Mouse (Mus musculus): ENCODE results near the gene Sh3glb1. TPM values are rescaled to one million over a fixed set of nuclear protein-coding genes. Genes with fewer than 3 reads are reported as not detected.

Sh3glb1 gene
- total RNA-seq, 4 experiments from 2014 or later = 57.9 to 72.0 (median 62.5) TPM

DNA sequence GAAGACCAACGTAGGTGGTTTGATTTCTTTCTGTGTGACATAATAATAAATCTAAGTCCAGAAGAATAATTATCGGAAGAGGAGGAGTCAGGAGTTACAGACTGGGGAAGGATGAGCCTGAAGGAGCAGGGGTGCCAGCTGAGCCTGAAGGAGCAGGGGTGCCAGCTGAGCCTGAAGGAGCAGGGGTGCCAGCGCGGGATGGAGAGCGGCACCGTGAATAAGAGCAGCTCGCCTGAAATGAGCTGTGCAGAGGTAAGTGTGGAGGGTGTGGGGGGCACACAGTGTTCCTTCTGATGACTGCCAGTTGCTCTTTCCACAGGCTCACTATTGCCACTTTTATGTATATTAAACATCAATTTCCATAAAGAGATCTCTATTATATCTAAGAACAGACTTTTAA lies 5.1 kb downstream of the Sh3glb1 start:
- no peak for DNase-seq (ENCODE audit: low spot score in 2 of 2)

DNA sequence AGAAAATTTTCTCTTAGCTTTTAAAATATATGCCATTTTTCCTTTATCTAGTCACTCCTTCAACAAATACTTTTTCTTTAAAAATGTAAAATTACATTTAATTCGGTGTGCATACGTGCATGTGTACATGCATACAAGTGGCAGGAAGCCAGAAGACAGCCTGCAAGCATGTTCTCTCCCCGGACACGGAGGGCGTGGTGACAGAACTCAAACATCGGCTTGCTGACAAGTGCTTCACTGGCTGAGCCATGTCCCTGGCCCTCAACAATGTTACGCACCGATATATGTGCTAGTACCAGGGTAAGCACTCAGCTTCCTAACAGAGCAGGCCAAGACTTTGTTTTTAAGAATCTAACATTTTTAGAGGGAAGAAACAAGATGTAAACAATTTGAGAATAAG lies 5.5 kb downstream of the Sh3glb1 start:
- DNase-seq (ENCODE audit: low spot score in 2 of 2) = no peak

DNA sequence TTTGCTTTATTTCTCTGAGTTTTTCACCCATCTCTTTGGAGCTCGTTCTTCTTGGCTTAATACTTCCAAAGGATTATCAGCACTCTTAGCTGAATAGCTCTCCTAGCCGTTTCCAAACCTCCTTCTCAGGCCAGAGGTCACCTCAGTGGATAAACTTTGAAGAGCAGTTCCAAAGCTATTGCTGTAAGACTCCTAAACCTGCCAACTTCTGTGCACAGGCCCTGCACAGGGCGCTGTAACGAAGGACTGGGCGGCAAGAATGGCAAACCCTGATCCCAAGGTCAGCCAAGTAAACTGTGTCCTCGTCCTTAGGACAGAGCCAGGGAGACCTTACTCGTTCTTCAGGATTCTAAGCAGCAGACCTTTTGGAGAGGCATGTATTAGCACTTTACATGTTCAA lies 6.0 kb downstream of the Sh3glb1 start:
- no peak for DNase-seq (ENCODE audit: low spot score in 2 of 2)

DNA sequence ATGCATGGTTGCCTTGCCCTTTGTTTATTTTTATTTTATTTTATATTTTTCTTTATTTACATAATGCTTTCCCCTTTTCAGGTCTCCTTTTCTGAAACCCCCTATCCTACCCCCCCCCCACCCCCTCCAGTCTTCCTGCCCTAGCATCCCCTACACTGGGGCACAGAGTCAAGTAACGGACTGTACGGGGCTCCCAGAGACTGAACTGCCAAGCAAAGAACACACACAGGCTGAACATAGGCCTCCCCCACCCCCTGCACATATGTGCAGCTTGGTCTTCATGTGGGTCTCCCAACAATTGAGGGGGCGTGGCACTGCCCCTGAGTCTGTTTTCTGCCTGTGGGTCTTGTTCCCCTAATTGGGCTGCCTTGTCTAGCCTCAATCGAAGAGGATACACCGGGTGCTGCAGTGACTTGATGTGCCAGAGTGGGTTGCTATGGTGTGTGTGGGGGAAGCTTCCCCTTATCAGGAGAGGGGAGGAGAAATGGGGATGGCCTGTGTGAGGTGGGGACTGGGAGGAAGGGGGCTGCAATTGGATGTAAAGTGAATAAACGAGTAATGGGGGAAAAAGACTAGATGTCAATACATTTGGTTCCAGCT lies 8.4 kb downstream of the Sh3glb1 start:
- DNase-seq (ENCODE audit: low spot score in 2 of 2) = no peak

DNA sequence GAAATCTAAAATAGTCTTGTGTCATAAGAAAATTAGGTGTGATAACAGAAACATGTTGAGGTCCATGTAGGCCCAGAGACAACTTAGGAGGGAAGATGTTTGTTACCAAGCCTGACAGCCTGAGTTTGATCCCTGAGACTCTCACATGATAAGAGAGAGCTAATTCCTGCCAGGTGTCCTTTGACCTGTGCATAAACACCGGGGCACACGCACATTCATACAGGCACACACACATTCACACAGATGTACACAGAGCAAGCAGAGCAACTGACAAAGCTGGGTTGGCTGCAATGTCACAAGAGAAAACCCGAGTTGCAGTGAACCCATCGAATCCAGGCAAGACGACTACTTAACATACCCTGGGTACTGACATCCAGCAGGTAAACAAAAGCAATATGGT lies 11.5 kb downstream of the Sh3glb1 start:
- no peak for DNase-seq (ENCODE audit: low spot score in 2 of 2)

DNA sequence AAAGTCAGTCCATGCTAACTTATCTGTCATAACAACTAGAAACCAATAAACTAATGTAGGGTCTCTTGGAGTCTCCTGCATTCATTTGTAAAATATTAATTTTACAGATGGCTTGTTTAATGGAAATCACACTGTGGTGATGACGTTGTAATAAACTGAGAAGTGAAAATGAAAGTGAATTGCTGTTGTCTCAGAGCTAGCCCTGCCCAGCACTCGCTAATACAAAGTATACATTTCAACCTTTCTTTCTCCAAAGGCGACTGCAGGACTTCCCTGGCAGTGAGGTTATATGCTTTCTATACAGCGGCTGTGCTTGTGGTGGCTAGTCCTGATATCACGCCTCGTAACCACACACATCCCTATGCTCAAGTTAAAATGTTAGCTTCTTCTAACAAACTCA lies 16.2 kb downstream of the Sh3glb1 start:
- no peak for DNase-seq (ENCODE audit: low spot score in 2 of 2)

DNA sequence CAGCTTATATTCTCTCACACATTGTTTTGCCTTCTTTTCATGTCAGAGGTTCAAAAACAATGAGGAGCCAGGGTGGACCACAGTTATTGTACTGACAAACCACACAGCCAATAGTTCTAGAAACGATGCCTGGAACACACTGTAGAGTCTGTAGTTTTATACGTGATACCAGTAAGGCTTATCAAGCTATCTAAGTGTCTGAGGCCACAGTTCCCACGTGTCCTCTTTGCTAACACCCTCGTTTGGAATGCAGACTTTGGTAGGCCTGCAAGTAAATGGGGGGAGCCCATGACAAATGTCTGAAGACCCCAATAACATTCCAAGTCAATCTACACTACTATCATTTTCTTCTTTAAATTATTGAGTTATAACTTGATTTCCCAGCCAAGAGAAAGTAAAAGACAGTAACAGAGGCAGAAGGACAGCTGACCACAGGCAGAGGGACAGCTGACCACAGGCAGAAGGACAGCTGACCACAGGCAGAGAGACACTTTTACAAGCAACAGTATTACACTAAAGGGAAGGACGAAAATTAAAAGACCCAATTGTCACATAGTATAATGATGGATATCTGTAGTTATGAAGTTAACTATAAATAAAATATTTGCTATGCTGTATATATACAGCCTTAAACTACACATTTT lies 21.2 kb downstream of the Sh3glb1 start:
- no peak for DNase-seq (ENCODE audit: low spot score in 2 of 2)

DNA sequence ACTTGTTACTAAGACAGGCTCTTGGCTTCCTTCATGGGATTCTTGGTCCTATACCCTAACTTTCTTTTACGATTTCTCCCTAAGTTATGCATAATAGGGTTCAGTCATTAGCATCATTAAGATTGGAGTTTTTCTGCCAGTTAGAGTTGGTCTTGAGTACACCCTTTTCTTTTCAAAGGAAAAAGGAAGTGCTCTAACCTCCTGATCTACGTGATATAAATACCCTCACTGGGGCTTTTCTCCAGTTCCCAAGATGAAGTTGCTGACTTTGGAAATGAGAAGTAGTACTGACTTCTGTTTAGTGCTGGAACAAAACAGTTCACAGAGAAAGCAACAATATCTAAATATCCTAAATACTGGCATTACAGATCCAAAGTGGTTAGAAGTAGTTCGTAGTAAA lies 22.2 kb downstream of the Sh3glb1 start:
- DNase-seq (ENCODE audit: low spot score in 2 of 2) = no peak

DNA sequence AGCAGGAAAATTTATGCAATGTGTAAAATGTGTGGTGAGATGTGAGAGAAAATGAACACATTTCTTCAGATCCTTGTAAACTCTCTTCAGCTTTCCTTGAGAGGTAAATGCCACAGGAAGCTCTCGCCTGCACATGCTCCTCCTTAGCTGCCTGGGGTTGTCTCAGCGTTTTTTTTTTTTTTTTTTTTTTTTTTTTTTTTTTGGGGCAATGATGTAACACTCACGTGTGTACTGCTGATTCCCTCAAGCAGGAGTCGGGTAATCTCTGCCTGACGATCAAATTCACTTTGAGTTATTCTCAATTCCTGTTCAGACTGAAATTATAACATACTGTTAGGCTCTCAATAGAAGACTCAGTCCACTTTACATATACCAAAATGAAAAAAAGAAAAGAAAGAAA lies 23.0 kb downstream of the Sh3glb1 start:
- DNase-seq (ENCODE audit: low spot score in 2 of 2) = no peak

DNA sequence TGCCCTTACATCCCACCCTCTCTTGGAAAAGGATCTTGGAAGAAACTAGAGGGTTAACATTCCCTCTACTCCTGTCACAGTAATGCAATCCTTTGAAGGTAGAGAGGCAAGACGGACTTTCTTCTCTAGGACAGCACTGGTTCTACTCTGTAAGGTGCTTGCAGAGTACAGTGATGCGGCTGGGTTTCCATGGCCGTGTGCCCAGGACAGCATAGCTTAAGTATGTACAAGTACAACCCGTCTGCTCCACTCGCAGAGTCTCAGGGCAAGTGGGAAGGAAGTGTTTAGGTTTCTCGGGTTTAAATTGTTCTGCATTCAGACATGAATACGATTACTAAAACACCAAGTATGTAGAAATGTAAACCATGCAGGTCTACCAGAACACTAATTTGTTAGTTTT lies 25.2 kb downstream of the Sh3glb1 start:
- DNase-seq (ENCODE audit: low spot score in 2 of 2) = no peak

DNA sequence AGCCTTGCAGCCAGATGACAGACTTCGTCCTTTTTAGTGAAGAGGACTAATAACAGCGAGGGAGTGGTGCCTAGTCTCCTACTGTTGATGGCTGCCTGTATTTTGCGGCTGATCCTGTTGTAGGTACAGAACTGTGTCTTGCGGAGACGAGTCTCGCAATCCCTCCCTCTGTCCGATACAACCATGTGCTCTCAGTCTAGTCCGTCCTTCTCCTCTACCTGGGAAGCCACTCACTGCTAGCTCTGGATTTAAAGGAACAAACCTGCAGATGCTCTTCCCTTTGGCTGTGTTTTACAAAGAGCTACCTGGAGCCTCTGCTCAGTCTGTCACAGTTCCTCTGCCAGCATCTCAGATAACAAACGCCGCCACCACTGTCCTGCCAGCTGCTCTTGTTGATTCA lies 26.1 kb downstream of the Sh3glb1 start:
- DNase-seq (ENCODE audit: low spot score in 2 of 2) = no peak

DNA sequence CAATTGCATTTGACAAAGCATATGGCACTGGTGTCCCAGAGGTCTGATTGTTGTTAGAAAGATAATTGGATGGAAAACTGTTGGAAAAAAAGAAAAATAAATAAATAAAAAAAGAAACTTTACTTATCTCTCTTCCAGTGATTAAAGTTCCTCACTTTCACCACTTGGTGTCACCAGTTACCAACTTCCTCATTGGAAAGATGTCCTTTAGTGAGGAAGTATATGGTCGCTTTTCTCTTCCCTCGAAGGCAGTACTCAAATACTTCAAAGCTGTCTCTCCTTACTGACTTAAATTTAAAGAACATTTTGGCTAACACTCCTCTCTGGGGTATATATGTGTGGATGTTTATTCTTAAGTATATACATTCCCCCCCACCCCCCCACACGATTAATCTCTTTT lies 28.1 kb downstream of the Sh3glb1 start:
- DNase-seq (ENCODE audit: low spot score in 2 of 2) = no peak

DNA sequence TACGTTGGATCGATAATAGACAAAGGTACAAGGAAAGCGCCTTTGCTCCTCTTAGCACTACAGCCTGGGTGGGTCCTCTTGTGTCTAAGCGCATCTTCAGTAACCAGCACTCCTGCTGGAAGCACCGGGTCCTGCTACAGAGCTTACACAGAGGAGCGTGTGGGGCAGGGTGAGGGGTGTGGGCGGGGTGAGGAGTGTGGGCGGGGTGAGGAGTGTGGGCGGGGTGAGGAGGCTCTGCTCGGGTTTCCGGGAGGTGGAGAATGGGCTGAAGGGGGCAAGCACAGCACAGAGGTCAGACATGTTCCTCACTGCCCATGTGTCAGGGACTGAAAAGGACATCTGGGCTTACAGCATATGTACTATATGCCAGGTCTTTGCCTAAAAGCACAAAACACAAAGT lies 30.9 kb downstream of the Sh3glb1 start:
- DNase-seq (ENCODE audit: low spot score in 2 of 2) = no peak

DNA sequence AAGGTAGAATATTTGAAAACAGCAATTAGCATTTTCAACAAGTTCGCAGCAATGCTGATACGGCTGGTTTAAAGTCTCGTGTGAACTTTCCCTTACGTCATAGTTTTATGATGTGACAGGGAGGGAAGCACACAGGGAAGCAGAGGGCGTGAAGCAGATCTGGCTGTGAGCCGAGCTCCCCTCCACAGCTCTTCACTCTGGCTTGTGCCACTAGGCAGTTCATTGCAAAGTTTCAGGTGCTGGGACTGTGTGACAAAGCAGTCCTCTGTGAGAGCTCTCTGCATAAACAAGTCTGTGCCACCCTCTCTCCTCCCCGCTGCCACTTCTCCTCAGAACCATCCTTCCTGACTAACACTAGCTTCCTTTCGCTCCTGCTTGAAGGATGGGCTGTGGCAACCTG lies 31.9 kb downstream of the Sh3glb1 start:
- DNase-seq (ENCODE audit: low spot score in 2 of 2) = no peak

DNA sequence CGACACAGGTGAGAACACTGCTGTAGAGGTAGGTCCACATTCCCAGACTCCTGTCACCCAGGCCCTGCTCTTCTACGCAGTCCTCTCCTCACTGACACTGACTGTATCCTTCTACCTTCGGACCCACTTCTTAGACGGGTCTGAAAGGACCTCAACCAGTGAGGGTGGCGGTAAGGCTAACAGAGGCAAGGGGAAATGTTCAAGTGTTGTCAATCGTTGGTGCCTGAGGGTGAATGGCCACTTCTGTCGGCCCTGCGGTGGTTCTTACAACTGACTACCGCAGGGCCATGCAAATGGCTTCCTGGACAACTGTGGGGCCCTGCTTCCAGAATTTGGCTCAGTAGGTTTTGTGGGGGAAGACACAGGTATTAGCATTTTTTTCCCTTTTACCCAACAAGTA lies 32.5 kb downstream of the Sh3glb1 start:
- DNase-seq (ENCODE audit: low spot score in 2 of 2) = no peak

DNA sequence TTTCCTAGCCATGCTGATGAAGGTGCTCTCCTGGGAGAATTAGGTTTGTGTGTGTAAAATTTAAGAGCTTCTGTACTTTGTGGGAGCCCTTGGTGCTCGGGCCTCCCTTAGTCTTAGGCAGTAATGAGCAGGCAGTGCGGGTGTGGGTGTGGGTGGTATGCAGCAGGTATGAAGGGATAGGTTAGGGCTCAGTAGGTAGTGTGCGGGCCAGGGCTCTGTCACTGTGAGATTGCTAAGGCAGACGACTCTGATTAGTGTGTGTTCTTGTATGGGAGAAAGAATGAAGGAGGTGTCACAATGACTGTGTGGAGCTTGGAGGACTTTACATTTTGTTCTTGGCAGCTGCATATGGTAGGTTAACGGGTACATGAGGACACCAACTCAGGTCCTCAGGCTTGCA lies 34.0 kb downstream of the Sh3glb1 start:
- no peak for DNase-seq (ENCODE audit: low spot score in 2 of 2)

DNA sequence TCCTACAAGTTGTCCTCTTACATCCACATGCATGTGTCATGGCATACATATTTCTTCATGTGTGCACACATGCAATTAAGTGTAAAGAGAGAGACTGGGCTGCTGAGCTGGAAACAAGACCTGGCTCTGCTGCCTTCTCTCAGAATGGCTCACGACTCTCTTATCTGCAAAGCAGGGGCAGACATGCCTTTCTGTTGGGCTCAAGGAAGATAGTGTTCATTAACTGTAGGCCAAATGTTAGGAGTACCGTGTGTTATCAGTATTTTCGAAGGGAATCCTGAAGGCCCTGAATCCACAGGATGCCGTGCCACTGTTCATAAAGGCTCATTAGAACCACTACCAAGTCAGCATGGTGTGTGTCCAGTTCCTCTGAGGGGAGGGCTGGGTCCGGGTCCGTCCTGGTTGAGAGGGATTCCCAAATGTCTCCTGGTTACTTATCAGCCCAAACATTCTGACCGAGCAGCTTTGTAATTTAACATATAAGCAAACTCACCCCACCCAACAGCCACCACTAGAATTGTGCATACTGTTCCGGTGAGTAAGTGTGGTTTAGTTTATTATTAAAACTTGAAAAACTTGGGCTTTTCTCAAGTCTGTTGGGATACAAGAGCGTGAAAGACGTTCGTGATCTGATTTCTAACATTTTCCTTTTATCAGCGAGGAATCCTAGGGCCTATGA lies 36.9 kb downstream of the Sh3glb1 start:
- no peak for DNase-seq (ENCODE audit: low spot score in 2 of 2)

DNA sequence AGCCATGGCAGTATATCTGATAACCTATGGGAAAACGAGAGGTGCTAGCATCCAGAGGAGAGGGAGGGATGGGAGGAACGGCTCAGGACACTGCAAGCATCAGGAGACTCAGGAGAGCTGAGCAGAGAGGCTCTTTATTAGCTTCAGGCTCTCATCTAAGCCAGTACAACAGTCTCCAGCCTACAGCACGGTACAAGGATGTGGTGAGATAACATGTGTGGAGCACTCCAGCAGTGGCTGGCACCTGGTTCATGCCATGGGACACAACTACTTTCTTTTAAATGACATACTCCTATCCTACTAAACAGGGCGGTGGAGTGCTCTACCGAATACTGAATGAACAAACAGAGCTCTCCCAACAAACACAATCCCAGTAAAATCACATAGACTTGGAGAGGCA lies 38.6 kb downstream of the Sh3glb1 start:
- DNase-seq (ENCODE audit: low spot score in 2 of 2) = no peak

DNA sequence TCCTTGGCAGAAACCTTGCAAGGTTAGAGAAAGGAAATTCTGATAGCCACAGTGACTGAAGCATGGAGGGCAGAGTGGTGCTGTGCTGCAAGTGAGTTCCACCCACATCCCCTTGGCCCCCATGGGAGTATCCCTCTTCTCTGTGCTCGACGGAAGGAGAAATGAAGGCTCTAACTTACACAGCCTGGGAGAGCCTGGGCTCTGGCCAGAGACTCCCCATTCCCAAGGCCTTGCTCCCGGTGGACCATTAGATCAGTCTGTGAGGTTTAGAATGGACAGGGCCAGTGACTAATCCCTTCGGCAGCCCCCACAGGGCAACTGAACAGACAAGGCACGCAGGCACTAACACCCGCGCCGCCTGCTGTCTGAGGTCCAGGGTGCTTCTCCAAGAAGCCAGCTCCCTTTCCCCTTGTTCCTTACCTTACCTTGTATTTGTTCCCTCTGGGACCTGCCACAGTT lies 40.4 kb downstream of the Sh3glb1 start:
- DNase-seq (ENCODE audit: low spot score in 2 of 2) = no peak

DNA sequence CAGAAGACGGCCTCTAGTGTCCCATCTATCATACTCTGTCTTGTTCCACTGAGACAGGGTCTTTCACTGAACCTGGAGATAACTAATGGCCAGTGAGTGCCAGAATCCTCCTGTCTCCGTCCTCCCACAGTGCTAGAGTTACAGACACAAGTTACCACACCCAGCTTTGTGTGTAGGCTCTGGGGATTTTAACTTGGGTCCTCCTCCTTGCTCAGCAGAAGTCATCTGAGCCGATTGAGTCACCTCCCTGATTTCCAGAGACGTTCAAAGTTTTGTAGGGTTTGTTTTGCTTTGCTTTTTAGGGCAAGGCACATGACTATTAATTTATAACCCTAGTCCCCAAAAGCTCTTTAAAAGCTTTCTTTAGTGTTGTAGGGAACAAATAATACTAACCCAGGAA lies 41.0 kb downstream of the Sh3glb1 start:
- DNase-seq (ENCODE audit: low spot score in 2 of 2) = no peak

DNA sequence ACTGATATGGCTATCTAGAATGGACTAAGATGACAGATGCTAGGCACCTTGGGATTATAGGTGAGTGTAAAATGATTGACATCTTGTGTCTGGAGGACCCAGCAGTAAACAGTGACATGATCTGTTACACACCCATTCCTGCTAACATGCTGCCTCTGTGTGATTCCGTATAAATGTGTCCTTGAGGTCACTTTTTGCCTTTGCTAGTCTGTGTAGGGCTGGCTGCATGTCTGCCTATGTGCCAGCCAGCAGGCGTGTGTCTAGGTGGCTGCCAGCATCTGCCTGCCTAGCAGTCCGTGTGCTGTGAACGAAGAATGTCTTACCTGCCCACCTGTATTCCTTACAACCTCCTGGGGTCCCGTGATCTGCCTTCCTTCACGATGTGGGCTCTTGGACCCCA lies 42.4 kb downstream of the Sh3glb1 start:
- DNase-seq (ENCODE audit: low spot score in 2 of 2) = no peak

DNA sequence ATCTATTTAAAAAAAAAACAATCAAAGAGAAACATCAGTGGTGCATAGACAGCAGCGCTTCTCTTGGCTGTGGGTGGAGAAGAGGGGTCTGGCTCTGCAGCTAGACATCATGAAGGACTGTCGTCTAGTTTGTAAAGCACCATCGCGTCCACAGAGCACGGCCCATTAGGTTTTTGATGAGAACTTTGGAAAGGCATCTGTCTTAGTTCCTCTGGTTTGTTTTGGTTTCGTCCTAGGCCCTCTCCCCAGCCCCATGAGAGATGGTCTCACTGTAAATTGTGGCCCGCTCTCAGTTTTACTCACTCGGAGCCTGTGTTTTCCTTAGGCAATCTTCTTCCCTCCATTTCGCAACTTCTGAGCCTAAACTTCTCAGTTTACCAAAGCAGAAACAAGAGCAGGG lies 43.9 kb downstream of the Sh3glb1 start:
- DNase-seq (ENCODE audit: low spot score in 2 of 2) = no peak

DNA sequence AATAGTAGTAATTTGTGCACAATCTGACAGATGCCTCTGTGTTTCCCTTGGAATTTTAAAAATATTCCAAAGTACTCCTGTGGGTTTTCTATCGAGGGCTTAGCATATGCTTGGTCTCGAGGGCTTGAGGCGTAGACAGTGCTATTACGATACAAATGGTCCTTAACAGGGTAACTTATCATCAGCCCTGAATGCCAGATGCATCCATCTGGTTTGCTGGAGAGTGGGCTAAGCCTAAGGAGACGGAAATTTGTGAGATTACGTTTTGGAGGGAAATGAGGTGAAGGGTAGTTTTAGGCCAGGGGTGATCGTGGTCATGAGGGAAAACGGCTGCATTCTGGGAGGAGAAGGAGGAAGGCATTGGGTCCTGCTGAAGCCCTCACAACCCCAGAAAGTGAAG lies 48.1 kb downstream of the Sh3glb1 start:
- no peak for DNase-seq (ENCODE audit: low spot score in 2 of 2)
